Mouse (Mus musculus): ENCODE results near the gene Fos. TPM values are rescaled to one million over a fixed set of nuclear protein-coding genes. Genes with fewer than 3 reads are reported as not detected.

Fos gene
- polyA plus RNA-seq, 1 experiment = 12.1 TPM

DNA sequence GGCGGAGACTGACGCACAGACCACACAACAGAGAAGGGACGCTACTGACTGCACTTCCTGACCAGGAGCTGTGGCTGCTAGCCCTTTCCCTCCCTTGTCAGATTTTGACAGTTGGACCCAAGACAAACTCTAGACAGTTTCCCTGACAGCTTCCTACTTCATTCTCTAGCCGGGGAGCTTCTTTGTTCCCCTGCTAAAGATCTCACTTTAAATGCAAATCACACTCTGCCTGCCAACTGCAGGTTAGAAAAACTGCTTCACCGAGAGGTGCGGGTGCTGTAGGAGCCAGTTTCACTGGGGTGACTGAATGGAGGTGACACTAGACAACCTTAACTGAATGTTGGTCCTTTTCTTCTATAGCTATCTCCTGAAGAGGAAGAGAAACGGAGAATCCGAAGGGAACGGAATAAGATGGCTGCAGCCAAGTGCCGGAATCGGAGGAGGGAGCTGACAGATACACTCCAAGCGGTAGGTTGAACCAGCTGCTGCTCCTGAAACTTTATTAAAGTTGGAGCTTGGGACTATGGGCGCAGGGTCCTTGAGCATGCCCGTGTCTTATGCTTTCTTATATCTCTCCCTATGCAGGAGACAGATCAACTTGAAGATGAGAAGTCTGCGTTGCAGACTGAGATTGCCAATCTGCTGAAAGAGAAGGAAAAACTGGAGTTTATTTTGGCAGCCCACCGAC is 1.7 kb downstream of the Fos start:
- no peaks in the 10 kb centered on the region for H3K36me3 ChIP-seq (ENCODE audit: control insufficient read depth, insufficient read depth, low read length)
- TF ChIP-seq POLR2A (IDR thresholded peaks at IDR 0.05; ENCODE audit: control insufficient read depth, extremely low read depth, insufficient read depth, low read length, poor library complexity) (no peak), CTCF (IDR thresholded peaks at IDR 0.05; ENCODE audit: borderline replicate concordance, control insufficient read depth, extremely low read depth, insufficient read depth, low read length, poor library complexity) (no peak)
- peaks cover 11% of the 10 kb centered on the region for H3K27me3 ChIP-seq (ENCODE audit: control insufficient read depth, insufficient read depth, low read length)
- whole genome bisulfite sequencing = 58% methylated on average over 16 of the region's 16 CpGs
- H3K4me3 ChIP-seq (ENCODE audit: control insufficient read depth, insufficient read depth, low read length) = no peak overlapping the region
- no peak overlapping the region for H3K27ac ChIP-seq (ENCODE audit: control insufficient read depth, insufficient read depth, low read length)
- H3K4me1 ChIP-seq (replicated peaks; ENCODE audit: control insufficient read depth, insufficient read depth, low read length) = peaks cover 20% of the 10 kb centered on the region
- DNase-seq = no peak

DNA sequence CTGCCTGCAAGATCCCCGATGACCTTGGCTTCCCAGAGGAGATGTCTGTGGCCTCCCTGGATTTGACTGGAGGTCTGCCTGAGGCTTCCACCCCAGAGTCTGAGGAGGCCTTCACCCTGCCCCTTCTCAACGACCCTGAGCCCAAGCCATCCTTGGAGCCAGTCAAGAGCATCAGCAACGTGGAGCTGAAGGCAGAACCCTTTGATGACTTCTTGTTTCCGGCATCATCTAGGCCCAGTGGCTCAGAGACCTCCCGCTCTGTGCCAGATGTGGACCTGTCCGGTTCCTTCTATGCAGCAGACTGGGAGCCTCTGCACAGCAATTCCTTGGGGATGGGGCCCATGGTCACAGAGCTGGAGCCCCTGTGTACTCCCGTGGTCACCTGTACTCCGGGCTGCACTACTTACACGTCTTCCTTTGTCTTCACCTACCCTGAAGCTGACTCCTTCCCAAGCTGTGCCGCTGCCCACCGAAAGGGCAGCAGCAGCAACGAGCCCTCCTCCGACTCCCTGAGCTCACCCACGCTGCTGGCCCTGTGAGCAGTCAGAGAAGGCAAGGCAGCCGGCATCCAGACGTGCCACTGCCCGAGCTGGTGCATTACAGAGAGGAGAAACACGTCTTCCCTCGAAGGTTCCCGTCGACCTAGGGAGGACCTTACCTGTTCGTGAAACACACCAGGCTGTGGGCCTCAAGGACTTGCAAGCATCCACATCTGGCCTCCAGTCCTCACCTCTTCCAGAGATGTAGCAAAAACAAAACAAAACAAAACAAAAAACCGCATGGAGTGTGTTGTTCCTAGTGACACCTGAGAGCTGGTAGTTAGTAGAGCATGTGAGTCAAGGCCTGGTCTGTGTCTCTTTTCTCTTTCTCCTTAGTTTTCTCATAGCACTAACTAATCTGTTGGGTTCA is 2.5 kb downstream of the Fos start:
- Histone ChIP-seq H3K4me1 (replicated peaks; ENCODE audit: control insufficient read depth, insufficient read depth, low read length) (peaks cover 20% of the 10 kb centered on the region), H3K27me3 (ENCODE audit: control insufficient read depth, insufficient read depth, low read length) (peaks cover 11% of the 10 kb centered on the region), H3K27ac (ENCODE audit: control insufficient read depth, insufficient read depth, low read length) (no peak overlapping the region), H3K36me3 (ENCODE audit: control insufficient read depth, insufficient read depth, low read length) (no peaks in the 10 kb centered on the region), H3K4me3 (ENCODE audit: control insufficient read depth, insufficient read depth, low read length) (no peak overlapping the region)
- TF ChIP-seq POLR2A (IDR thresholded peaks at IDR 0.05; ENCODE audit: control insufficient read depth, extremely low read depth, insufficient read depth, low read length, poor library complexity) (no peak), CTCF (IDR thresholded peaks at IDR 0.05; ENCODE audit: borderline replicate concordance, control insufficient read depth, extremely low read depth, insufficient read depth, low read length, poor library complexity) (no peak)
- DNase-seq = no peak
- 92% methylated on average over 23 of the region's 23 CpGs for WGBS

DNA sequence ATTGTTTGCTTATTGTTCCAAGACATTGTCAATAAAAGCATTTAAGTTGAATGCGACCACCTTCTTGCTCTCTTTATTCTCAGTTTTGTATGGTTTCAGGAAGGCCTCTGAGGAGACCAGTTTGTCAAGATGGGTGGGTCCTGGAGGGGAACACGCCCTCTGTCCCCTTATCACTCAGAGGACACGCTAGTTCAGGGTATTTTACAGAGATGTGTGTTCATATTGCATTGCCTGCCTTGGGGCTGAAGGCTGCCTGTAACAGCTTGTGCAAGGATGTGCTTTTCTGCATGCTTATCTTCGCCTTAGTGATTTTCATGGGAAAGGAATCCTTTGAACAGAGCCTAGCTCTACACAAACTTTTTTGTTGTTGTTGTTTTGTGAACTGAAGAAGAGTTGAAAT is 3.5 kb downstream of the Fos start:
- no peak overlapping the region for H3K27ac ChIP-seq (ENCODE audit: control insufficient read depth, insufficient read depth, low read length)
- WGBS = 93% methylated on average over 4 of the region's 4 CpGs
- H3K27me3 ChIP-seq (ENCODE audit: control insufficient read depth, insufficient read depth, low read length) = peaks cover 4% of the 10 kb centered on the region
- no peak for DNase-seq
- no peak for TF ChIP-seq CTCF (IDR thresholded peaks at IDR 0.05; ENCODE audit: borderline replicate concordance, control insufficient read depth, extremely low read depth, insufficient read depth, low read length, poor library complexity)
- no peak for TF ChIP-seq POLR2A (IDR thresholded peaks at IDR 0.05; ENCODE audit: control insufficient read depth, extremely low read depth, insufficient read depth, low read length, poor library complexity)
- no peaks in the 10 kb centered on the region for H3K36me3 ChIP-seq (ENCODE audit: control insufficient read depth, insufficient read depth, low read length)
- no peak overlapping the region for H3K4me3 ChIP-seq (ENCODE audit: control insufficient read depth, insufficient read depth, low read length)
- peaks cover 16% of the 10 kb centered on the region for H3K4me1 ChIP-seq (replicated peaks; ENCODE audit: control insufficient read depth, insufficient read depth, low read length)

DNA sequence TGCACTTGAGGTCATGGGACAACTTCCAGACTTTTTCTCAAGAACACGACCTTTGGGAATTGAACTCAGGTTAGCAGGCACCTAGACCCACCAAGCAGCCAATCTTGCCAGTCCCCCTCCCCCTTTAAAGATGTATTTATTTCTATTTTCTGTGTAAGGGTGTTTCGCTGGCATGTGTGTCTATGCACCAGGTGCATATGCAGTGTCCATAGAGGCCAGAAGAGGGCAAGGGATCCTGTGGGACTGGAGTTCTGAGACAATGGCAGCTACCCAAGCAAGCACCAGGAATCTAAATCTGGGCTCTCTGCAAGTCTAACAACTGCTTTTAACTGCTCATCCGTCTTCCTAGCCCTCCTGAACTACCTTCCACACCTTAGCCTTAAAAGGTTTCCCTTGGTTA is 4.1 kb downstream of the Fos start:
- no peak for TF ChIP-seq POLR2A (IDR thresholded peaks at IDR 0.05; ENCODE audit: control insufficient read depth, extremely low read depth, insufficient read depth, low read length, poor library complexity)
- TF ChIP-seq CTCF (IDR thresholded peaks at IDR 0.05; ENCODE audit: borderline replicate concordance, control insufficient read depth, extremely low read depth, insufficient read depth, low read length, poor library complexity) = no peak
- H3K27me3 ChIP-seq (ENCODE audit: control insufficient read depth, insufficient read depth, low read length) = no peaks in the 10 kb centered on the region; the same call in 1 of the 2 replicates
- H3K27ac ChIP-seq (ENCODE audit: control insufficient read depth, insufficient read depth, low read length) = no peak overlapping the region
- no peak overlapping the region for H3K4me3 ChIP-seq (ENCODE audit: control insufficient read depth, insufficient read depth, low read length)
- no peaks in the 10 kb centered on the region for H3K36me3 ChIP-seq (ENCODE audit: control insufficient read depth, insufficient read depth, low read length)
- no peak for DNase-seq
- H3K4me1 ChIP-seq (replicated peaks; ENCODE audit: control insufficient read depth, insufficient read depth, low read length) = peaks cover 11% of the 10 kb centered on the region
- WGBS = 94% methylated on average over 3 of the region's 3 CpGs

DNA sequence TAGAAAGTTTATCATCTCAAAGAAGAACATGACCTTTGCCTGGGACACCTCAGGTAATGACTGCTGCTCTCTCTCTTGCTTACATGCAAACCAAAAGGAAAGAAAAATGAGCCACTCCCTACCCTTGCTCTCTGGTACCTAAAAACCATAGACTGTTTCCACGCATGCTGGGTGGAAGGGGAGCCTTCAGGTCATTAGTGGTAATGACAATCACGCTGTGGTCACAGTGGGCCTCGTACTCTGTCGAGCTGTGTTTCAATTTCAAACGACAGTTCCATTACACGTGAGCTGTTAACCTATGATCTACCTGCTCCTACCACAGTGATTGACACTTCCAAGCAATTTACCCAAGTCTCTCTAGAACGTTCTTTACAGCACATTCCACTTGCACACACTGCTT is 5.0 kb downstream of the Fos start:
- 82% methylated on average over 7 of the region's 7 CpGs for WGBS
- Histone ChIP-seq H3K4me1 (replicated peaks; ENCODE audit: control insufficient read depth, insufficient read depth, low read length) (peaks cover 7% of the 10 kb centered on the region), H3K27me3 (ENCODE audit: control insufficient read depth, insufficient read depth, low read length) (no peaks in the 10 kb centered on the region; the same call in 1 of the 2 replicates), H3K36me3 (ENCODE audit: control insufficient read depth, insufficient read depth, low read length) (no peaks in the 10 kb centered on the region), H3K4me3 (ENCODE audit: control insufficient read depth, insufficient read depth, low read length) (no peak overlapping the region), H3K27ac (ENCODE audit: control insufficient read depth, insufficient read depth, low read length) (no peak overlapping the region)
- DNase-seq = no peak
- no peak for TF ChIP-seq CTCF (IDR thresholded peaks at IDR 0.05; ENCODE audit: borderline replicate concordance, control insufficient read depth, extremely low read depth, insufficient read depth, low read length, poor library complexity)
- TF ChIP-seq POLR2A (IDR thresholded peaks at IDR 0.05; ENCODE audit: control insufficient read depth, extremely low read depth, insufficient read depth, low read length, poor library complexity) = no peak

DNA sequence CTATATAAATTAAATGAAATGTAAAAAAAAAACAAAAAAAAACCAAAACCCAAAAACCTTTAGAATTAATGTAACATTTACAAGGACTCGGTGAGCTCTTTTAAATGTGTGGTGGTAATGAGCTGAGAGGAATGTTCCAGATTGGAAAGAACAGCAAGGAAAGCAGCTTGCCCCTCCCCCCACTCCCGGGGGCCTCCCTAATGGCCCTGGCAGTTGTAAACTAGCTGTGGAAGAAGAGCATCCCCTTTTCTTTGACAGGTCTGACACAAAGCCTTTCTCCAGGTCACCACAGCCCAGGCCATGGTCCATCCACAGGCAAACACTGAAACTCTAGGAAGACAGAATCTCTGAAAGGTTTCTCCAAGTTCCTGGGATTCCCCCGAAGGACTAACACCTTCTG is 5.5 kb downstream of the Fos start:
- peaks cover 7% of the 10 kb centered on the region for H3K4me1 ChIP-seq (replicated peaks; ENCODE audit: control insufficient read depth, insufficient read depth, low read length)
- H3K36me3 ChIP-seq (ENCODE audit: control insufficient read depth, insufficient read depth, low read length) = no peaks in the 10 kb centered on the region
- no peaks in the 10 kb centered on the region; the same call in 1 of the 2 replicates for H3K27me3 ChIP-seq (ENCODE audit: control insufficient read depth, insufficient read depth, low read length)
- H3K27ac ChIP-seq (ENCODE audit: control insufficient read depth, insufficient read depth, low read length) = no peak overlapping the region
- 65% methylated on average over 3 of the region's 3 CpGs for WGBS
- DNase-seq = no peak
- no peak overlapping the region for H3K4me3 ChIP-seq (ENCODE audit: control insufficient read depth, insufficient read depth, low read length)
- TF ChIP-seq CTCF (IDR thresholded peaks at IDR 0.05; ENCODE audit: borderline replicate concordance, control insufficient read depth, extremely low read depth, insufficient read depth, low read length, poor library complexity) = no peak
- no peak for TF ChIP-seq POLR2A (IDR thresholded peaks at IDR 0.05; ENCODE audit: control insufficient read depth, extremely low read depth, insufficient read depth, low read length, poor library complexity)
